Mouse (Mus musculus): ENCODE results near the gene Letm1. TPM values are rescaled to one million over a fixed set of nuclear protein-coding genes. Genes with fewer than 3 reads are reported as not detected.

The Letm1 gene
- total RNA-seq, 2 experiments from 2014 or later, result 118 to 135 TPM

Other genes with a start within 250 kb of the Letm1 start
- gene Fam53a, start 153.2 kb downstream of the Letm1 start, total RNA-seq (2021), result 10 to 100 TPM; 33.5 to 34.1 TPM
- 1 to 10 TPM; 1.2 TPM for gene Gm9903, start 152.9 kb downstream of the Letm1 start, total RNA-seq (2021)
- gene Slbp, start 130.2 kb downstream of the Letm1 start, total RNA-seq (2021), result 10 to 100 TPM; 27.6 to 29.5 TPM
- gene Tacc3, start 124.7 kb downstream of the Letm1 start, total RNA-seq (2021), result 10 to 100 TPM; 16.8 to 20.7 TPM
- gene Tmem129, start 124.4 kb downstream of the Letm1 start, total RNA-seq (2021), result 10 to 100 TPM; 16.5 to 20.8 TPM
- 10 to 100 TPM in 1 of 2 experiments, 1 to 10 TPM in 1; 8.0 to 14.3 TPM for gene Fgfr3, start 61.1 kb downstream of the Letm1 start, total RNA-seq (2021)
- gene Nsd2, start 37.9 kb upstream of the Letm1 start, total RNA-seq (2021), result 10 to 100 TPM; 54.4 to 66.9 TPM
- gene Nelfa, start 153.6 kb upstream of the Letm1 start, total RNA-seq (2021), result 10 to 100 TPM; 12.6 to 15.3 TPM
- 1 to 10 TPM; 7.0 to 7.5 TPM for gene Gm1673, start 200.6 kb upstream of the Letm1 start, total RNA-seq (2021)
- gene Nat8l, start 213.2 kb upstream of the Letm1 start, total RNA-seq (2021), result 1 to 10 TPM; 1.8 to 2.4 TPM

All from heart, postnatal 10 days (tissue).